Mouse (Mus musculus): ENCODE data around the gene Sh2d7.

The Sh2d7 gene

DNA sequence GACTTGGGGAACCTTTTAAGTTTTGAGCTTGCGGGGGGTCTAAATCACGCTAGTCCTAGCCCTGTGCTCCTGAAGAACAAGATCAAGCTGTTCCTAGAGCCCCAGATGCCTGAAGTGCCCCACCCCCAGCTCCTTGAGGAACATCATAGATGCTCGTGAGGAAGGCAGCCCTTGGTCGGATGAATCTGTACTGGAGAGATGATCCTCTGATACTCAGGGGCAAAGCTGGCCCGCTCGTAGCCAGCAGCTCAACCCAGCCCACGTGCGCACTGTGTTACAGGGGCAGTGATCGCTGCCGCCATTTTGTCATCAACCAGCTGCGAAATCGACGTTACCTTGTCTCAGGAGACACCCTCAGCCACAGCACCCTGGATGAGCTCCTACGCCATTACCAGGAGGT lies at the start of gene Sh2d7:
Gene Sh2d7 (plus strand): TSS at position 301 of the 400 bp plus-strand sequence.
- peak; percentile 57 for DNase-seq

DNA sequence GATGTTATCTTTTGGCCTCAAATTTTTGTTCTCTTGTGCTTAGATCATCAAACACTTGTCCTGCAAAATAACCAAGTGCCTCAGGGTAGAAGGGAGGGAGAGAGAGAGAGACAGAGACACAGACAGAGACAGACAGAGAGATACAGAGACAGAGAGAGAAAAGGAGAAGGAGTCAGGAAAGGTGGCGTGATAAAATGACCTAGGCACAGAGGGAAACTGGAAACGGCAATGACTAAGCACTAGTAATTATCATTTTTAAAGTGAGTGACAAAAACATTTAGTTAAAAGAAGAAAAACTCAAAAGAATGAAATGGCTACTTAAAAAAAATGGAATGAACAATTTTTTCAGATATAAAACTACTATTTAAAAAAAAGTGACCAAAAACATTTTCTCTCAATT lies 49.2 kb upstream of the Sh2d7 start:
- no peak for DNase-seq

DNA sequence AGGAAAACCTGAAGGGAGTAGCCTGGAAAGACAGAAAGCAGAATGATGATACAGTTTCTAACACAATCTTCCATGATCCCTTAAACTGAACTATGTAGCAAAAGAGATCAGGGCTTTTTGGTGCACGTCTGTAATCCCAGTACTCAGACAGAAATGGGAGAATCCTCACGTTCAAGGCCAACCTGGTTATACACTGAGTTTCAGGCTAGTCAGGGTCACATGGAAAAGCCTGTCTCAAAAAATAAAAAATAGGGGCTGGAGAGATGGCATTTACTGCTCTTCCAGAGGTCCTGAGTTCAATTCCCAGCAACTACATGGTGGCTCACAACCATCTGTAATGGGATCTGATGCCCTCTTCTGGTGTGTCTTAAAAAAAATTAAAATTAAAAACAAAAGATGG lies 48.4 kb upstream of the Sh2d7 start:
- DNase-seq = no peak

DNA sequence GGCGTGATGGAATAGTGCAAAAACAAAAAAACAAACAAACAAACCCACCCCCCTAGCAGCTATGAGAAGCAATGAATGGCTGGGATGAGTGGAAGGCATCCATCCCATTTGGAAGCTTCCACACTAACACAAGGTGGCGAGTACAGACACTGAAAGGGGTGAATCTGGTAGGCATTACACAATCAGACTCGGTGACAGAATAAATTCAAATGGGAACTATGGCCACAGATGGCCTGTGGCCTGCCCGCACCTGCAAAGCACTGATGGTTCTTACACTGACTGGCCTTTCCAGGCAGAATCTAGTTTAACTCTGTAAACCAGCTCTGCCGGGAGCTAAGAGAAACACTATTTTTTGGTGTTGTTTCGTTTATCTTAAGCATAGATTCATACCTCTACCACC lies 39.5 kb upstream of the Sh2d7 start:
- peak; percentile 69 for DNase-seq

DNA sequence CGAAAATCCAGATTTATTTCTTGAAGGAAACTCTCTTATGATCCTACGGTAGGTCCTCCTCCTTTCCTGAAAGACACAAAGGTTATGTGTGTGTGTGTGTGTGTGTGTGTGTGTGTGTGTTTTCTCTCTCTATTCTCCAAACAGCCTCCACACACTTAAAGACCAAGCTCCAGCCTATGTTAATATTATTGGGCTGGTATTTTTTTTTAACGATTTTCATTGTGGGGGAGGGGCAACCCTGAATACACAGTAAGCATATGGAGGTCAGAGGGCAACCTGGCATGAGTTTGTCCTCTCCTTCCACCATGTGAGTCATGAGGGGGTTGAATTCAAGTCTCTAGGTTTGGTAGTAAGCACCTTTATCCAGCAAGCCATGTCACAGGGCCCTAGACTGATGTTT lies 39.0 kb upstream of the Sh2d7 start:
- peak; percentile 65 for DNase-seq

DNA sequence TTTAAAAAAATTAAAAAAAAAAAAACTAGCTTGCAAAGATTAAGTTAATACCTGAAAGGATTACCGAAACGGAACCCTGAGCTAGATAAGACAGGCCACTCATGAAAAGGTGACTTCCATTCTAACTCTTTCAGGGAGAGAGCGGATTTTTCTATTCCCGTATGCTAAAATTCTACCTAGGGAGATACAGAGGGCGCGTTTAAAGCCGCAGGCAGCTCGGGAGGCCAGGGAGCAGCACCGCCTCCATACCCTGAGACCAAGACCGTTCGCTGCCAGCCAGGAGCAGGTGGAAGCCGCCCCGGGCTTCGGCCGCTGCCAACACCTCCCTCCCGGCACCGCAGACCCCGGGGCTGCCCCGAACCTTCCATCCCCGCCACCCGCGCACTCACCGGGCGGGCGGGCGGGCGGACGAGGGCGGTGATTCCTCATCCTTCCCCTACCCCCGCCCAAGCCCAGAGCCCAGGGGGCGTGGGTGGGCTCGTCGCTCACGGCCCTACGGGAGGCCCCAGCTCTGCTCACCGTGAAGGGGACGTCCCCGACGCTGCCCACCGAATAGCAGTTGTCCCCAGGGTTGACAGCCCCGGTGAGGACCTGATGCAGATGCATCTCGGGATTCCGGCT lies 37.8 kb upstream of the Sh2d7 start:
- no peak for DNase-seq

DNA sequence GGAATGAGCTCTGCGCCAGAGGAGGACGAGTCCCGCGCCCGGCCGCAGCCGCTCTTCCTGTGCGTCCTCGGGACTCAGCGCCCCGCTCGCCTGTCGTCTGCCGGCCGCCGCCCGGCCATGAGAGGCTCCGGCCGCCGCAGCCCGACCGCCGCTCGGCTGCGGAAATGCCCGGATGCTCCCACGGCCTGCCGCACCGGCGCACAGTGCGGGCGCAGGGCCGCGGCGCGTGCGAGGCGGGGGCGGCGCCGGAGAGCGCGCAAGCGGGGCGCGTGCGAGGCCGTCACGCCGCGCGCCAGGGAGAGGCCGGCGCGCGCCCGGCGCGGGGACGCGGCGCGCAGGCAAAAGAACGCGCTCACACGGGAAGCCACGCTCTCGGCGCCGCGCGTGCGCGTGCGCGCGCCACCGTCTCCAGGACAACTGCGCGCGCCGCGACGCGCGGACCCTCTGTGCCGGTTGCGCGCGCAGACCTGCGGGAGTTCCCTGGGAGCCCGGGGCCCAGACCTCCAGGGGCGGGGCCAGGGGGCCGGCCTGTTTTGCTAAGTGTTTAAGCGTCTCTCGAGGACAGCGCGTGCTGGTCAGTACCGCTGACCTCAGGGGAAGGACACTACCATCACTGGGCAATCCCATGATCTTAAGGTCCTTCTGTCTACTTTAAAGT lies 37.2 kb upstream of the Sh2d7 start, which contains the start of gene Dmxl2:
Gene Dmxl2 (minus strand): TSS at position 174 of the 658 bp plus-strand sequence.
- peak; percentile 100 for DNase-seq

DNA sequence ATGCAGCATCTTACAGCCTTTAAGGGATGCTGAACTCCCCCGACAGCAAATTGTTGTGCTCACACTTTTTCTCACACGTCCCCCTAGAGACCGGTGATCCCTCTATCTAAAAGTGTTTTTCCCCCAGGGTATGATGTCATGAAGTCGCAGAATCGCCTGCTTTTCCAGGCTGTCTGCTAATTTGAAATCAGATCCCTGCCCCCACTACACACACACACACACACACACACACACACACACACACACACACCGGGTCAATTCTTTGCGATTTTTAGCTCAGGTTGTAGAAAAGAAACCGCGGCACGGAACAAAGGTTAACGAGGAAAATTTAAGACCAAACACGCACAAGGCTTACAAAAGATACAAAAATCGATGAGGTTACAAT lies 36.7 kb upstream of the Sh2d7 start:
- DNase-seq = no peak

DNA sequence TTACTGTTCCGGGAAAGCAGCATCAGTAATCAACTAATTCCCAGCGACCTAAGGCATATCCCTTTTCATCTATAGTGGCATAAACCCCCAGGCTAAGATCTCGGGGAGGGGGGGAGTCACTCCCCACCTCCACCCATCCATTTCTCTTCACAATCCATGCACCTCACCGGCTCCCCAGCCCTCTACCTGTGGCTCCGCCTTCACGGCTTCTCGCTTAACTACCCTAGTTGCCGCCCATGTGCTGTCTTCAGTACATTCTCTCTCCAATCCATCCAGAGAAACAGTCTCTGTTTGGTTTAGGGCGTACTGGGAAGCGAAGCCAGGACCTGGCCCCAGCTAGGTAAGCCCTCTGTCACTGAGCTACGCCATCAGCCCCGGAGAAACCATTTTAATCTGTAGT lies 35.9 kb upstream of the Sh2d7 start:
- peak; percentile 87 for DNase-seq

DNA sequence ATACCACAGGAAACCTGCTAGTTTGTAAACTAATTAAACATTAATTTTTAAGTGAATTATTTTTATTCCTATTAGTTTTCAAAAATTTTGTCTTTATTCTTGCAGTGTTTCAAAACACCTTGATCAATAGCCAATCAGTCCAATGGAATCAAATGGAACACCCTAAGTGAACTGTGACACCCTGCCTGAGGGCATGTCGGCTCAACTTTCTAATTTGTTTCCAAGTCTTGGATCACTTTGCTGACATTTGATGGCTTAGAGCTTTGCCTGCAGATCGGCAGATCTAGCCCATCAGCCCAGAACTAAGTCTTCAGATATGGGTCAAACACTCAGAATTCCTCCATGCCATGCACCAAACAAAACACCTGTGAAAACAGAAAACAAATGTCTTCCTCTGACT lies 22.8 kb upstream of the Sh2d7 start:
- peak; percentile 22 for DNase-seq

DNA sequence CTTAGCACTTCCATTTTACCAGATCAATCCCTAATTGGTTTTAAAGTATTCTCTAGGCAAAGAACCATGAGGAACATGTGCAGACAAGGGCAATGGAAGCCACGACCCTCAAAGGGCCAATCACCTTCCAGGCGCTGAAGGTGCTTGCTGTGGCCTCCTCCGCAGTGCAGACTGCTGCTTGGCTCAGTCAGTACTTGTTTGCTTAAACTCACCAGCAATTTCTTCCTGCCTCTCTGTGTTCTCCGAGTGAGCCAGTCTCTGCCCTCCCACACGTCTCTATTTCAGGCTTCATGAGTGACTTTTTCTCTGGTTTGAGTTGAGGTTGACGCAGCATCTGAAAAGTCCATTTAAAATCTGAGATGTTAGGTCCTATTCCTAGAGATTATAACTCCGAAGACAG lies 19.9 kb upstream of the Sh2d7 start:
- DNase-seq = peak; percentile 37

DNA sequence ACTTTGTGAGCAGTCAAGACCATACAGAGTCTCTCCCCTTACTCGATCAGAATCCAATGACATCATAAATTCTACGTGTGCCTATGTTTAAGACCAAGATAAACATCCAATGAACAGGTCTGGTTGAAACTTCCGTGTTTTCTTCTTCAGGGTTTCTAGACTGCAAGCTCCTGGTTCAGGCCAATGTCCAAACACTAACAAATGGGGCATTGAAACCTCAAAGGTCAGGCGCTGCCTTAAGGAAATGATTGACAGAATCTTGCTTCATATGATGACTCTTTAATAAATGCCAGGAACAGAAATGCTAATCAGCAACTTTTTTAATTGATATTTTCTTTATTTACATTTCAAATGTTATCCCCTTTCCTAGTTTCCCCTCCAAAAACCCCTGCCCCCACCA lies 18.5 kb upstream of the Sh2d7 start:
- DNase-seq = no peak

DNA sequence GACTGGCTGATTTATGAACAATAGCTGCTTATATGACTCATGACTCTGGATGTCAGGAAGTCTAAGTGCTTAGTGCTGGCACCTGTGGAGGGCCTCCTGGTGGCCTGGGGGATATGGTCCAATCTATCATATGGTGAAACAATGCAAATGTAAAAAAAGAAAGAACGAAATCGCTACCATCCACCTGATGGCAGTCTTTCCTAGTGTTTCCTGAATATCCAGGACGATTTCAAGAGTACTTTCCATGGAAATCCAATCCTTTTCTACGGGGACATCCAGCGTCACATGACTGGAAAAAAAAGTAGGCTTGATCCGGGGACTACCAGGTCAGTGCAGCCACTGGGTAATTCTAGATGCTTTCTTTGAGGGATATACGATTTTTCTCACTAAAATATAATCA lies 11.1 kb upstream of the Sh2d7 start:
- DNase-seq = peak; percentile 66

DNA sequence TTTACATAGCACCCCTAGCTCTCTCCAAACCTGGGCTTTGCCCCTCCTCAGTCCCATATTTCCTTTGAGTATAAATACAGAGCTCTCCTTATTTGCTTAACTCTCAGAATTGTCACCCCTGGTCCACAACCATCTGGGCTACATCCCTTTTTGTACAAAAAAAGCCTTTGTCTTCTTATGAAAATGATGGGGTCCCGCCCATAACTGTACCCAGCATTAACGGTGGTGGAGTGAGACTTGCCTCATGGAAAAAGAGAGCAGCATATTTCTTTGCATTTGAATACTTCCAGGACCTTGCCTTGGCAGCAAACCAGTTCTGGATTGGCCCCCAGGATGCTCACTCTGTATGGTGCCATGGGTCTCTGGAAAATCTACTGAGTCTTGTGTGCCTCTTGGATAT lies 8.8 kb upstream of the Sh2d7 start:
- peak; percentile 57 for DNase-seq

DNA sequence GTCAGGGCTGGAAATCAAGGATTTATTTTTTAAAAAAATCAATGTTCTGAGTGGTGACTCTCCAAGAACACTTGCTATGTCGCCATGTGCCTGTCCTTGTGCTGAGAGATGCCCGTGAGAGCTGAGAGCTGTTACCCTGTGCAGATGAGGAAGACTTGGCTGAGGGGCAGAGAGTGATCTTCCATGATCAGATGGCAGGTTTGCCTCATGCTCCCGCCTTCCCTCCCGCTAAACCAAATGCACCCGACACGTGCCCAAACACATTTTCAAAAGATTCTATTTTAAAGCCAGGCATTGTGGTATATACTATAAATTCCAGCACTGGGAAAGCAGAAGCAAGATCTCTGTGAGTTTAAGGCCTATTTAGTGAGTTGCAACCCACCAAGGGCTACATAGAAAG lies 7.9 kb upstream of the Sh2d7 start:
- peak; percentile 52 for DNase-seq

DNA sequence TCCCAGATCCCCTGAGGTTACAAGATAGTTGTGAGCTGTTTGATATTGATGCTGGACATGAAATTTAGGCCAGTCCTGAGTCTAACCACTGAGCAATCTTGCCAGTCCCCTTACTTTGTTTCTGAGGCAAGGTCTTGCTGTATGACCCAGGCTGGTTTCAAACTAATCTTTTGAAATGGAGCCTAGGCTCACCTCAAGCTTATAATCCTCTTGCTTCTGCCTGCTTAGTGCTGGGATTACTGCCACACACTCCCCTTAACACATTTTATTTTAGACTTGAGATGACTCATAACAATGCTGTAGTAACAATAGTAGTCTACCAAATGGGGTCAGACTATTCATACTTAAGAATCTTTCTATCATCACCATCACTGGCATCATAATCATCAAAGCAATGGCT lies 7.4 kb upstream of the Sh2d7 start:
- peak; percentile 16 for DNase-seq

DNA sequence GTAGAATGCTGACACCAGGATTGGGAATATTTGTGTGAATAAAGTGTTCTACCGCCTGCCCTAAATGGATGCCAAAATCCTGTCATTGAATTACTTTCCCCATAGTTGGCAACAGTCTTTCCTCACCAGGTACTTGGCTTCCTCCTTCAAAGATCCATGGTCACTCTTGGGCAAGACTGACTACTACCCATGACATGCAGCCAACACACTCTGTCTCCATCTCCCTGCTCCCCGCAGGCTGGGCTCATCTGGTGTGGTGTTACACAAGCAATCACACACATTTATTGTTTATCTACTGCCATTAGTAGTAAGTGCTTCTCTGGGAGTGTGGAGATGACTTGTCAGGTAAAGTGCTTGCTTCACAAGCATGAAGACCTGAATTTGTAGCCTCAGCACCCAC lies 5.9 kb upstream of the Sh2d7 start:
- DNase-seq = peak; percentile 42

DNA sequence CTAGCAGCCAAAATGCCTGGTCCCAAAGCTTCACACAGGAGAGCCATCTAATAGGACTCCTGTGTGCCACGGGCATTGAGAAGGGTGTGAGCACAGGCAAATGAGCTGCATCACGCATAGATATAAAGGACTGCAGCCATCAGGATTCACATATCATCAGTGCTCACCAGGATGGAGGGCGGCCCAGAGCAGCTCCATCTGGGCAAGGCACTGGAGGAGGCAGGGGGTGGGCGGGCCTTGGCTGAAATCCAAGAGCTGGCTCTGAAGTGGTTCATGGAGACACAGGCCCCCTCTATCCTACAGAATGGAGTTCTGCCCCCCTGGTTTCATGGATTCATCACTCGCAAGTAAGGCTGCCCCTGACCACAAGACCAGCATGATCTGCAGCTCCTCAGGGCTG lies 4.8 kb upstream of the Sh2d7 start:
- DNase-seq = peak; percentile 79

DNA sequence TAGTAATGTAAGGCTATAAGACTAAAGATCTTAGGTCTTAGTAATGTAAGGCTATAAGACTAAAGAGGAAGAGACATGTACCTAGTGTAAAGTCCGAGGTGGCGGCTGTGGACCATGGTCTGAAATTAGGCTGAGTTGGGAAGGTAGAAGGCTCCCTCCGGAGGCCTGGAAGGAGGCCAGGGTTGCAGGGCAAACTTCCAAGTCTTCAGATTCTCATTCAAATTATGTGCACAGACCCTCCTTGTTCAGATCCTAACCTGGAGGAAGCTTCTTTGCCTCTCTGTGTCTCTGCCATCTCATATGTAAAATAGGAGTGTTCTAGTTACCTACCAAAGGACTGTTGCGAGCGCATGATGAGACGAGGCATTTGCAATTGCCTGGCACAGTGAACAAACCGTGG lies 2.5 kb upstream of the Sh2d7 start:
- peak; percentile 33 for DNase-seq

DNA sequence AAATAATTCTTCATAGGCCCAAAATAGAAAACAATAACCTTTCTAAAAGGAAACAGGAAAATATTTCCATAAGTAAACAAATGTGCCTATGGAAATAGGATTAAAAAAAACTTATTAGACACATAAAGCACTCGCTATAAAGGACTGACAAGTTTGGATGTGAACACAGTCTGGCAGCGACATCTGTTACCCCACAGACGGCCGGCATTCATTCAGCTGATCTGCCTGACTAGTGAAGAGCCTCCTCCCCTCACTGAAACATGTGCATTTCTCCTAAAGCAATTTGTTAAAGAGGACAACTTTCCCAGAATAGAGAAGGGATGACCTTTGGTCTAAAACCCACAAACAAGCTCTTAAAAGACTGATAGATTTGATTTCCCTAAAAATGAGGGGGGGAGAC lies 1.8 kb upstream of the Sh2d7 start:
- peak; percentile 30 for DNase-seq

DNA sequence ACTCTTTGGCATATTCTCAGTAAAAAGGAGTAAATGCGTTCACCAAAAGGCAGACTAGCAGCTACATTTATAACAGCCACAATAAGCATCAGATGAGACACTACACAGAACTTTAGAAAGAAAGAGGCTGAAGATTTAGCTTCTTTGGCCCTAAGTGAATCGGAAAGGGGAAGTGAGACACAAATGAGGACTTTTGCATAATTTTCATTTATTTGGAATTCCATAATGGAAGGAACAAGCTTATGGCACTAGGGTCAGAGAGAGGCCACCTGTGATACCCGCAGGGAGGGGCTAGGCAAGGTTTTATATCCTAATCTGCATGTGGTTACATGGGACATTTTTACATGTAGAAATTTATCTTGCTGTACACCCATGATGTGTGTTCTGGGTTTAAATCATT lies 1.3 kb upstream of the Sh2d7 start:
- peak; percentile 46 for DNase-seq

DNA sequence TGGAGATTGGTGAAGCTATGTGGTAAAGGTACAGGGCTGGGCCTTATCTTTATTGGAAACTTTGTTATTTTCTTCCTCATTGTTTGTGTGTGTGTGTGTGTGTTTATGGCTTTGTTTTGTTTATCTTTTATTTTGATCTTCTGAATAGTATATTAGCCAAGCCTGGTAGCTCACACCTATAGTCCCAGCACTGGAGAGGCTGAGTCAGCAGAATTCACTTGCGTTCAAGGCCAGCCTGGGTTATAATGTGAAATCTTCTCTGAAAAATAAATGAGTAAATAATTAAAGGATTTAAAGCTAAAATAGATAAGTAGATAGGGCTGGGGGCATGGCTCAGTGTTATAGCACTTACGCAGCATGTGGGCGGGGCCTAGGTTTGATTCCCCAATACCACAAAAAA lies 540 bp upstream of the Sh2d7 start:
- peak; percentile 54 for DNase-seq

DNA sequence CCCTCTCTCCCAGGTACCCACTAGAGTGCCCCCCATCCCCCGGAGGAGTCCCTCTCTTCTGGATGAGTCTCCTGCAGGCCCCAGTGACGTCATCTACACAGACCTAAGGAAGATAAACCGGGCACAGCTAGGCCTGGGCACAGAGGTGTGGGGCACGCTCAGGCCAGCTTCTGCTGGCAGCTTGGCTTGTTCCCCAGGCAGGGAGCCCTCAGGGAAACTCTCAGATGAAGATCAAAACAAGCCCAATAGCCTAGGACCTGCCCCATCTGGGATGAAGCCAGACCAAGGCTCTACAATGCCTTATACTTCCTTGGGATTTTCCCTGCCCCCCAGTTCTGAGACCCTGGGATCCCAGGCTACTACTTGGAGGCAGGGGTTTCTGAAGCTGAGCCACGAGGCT lies 2.0 kb downstream of the Sh2d7 start:
- DNase-seq = no peak

DNA sequence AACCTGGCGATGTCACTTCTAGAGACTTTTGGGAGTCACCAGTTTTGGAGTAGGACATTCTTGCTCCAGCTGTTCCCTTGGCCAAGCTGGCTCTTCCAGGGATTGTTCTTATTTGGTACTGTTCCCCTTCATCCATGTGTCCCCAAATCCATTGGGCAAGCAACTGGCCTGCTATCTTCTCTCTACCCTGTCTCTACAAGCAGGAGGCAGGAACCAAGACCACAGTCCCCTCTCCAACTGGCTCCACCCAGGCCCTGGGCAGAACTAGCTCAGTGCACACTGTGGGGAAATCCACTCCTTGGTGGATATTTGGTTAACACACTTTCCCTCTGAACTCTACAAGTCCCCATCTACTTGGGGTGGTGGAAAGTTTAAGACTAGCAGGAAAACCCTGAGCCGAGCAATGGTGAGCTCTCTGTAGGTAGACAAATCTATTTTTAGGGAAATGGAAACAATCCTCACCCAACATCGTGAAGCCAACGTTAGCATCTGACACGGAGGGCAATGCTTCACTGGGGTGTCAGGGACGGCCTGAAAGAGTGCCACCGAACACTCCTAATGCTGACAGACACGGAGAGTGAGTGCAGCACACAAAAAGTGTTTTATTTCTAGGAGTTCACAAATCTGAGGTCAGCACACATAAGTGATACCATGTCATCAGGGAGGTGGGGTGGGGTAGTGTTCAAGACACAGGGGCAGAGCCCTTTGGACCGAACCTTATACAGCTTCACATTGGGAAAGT lies 5.6 kb downstream of the Sh2d7 start:
- no peak for DNase-seq

Measured in heart, adult 11 months (tissue).